Mouse (Mus musculus) spleen, postnatal 0 days (tissue): Measurements from ENCODE around the gene Serinc5. TPM values are rescaled to one million over a fixed set of nuclear protein-coding genes. Genes with fewer than 3 reads are reported as not detected.

ENCODE experiments used
- polyA plus RNA-seq: library from polyadenylated mRNA; unstranded; fragments of >200 nt; fragmentation: Nextera tagmentation; extraction: Ambion mirVana; gene quantifications from 2 replicates; pipeline ENCODE4 v1.2.1, GENCODE M21; 2015

The Serinc5 gene
- 18.7 and 19.1 TPM in 2 replicates for polyA plus RNA-seq

DNA sequence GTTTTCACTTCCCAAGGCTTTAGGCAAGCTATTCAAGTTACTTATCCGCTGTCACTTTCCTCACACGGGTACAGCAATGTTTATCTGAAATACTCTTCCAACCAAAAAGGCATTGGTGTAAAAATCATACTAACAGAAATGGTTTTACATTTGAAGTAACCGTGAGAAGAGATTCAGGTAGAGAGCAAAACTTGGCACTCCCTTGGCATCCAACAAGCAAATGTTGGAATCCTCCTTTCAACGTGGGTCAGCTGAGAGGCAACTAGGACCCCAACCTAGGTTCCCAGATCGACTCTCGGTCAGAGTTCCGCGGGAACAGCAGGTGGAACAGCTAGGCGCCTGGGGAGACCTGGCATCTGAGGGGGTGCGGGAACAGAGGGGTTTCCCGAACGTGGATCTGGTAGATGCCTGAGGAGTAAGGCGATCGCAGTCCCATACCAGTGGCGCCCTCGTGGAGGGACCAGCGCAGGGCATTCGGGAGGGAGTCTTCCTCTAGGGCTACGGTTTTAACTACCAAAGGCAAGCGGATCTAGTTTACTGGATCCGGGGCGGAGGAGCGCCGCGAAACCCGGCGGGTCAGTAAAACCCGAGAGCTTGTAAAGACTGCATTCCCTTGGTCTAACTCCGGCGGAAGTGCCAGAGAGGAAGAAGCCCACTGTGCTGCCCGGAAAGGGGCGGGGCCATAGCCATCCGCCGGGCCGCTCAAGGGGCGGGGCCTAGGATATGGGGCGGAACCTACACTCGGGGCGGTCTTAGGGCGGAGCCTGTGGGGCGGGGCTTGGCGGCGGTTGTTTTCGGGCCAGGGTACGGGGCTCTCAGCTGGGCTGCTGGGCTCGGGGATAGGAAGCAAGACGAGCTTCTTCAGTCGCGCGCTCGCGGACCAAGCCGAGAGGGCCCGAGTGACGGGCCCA, at the start of gene Serinc5:
Serinc5 (plus strand) TSS at position 781 of the 911 bp plus-strand sequence.

GRCm38 (mm10) chr13:92576072-92576471, 34.8 kb upstream of the Serinc5 start, which contains the start of gene Spz1:
TSS of gene Spz1 (minus strand) at chr13:92576172.

Other genes starting within 250 kb of the Serinc5 start
- 0.07 TPM in 1 of 2 replicates, not detected in the other for gene Ankrd34b, start 185.2 kb upstream of the Serinc5 start, polyA plus RNA-seq
- 0.30 and 0.39 TPM in 2 replicates for gene Fam151b, start 127.1 kb upstream of the Serinc5 start, polyA plus RNA-seq
- 2.5 and 3.3 TPM in 2 replicates for gene Zfyve16, start 80.2 kb upstream of the Serinc5 start, polyA plus RNA-seq
- gene Spz1, start 34.9 kb upstream of the Serinc5 start, polyA plus RNA-seq: not detected in 2 replicates
- gene Thbs4, start 183.7 kb downstream of the Serinc5 start, polyA plus RNA-seq: 0.79 and 0.86 TPM in 2 replicates
- gene Mtx3, start 233.7 kb downstream of the Serinc5 start, polyA plus RNA-seq: 1.7 and 2.1 TPM in 2 replicates